Mouse (Mus musculus): Measurements from ENCODE around the gene Lrrc32.

Gene Lrrc32

GRCm38 (mm10) chr7:98488398-98489130 lies 519 bp upstream of the Lrrc32 start:
- no peak for DNase-seq (ENCODE audit: low spot score)

GRCm38 (mm10) chr7:98489623-98490084 lies 571 bp downstream of the Lrrc32 start:
- peak; percentile 81 for DNase-seq (ENCODE audit: low spot score)

GRCm38 (mm10) chr7:98490328-98490727 lies 1.2 kb downstream of the Lrrc32 start:
- no peak for DNase-seq (ENCODE audit: low spot score)

- DNase-seq (ENCODE audit: low spot score) = no peak
Measured at GRCm38 (mm10) chr7:98490911-98491310, 1.8 kb downstream of the Lrrc32 start.

GRCm38 (mm10) chr7:98491451-98492200 lies 2.5 kb downstream of the Lrrc32 start:
- no peak for DNase-seq (ENCODE audit: low spot score)

- no peak for DNase-seq (ENCODE audit: low spot score)
Measured at GRCm38 (mm10) chr7:98492331-98492730, 3.2 kb downstream of the Lrrc32 start.

GRCm38 (mm10) chr7:98493307-98493706 lies 4.2 kb downstream of the Lrrc32 start:
- no peak for DNase-seq (ENCODE audit: low spot score)

GRCm38 (mm10) chr7:98493901-98494480 lies 4.9 kb downstream of the Lrrc32 start:
- DNase-seq (ENCODE audit: low spot score) = no peak

- no peak for DNase-seq (ENCODE audit: low spot score)
Measured at GRCm38 (mm10) chr7:98495591-98495990, 6.5 kb downstream of the Lrrc32 start.

- no peak for DNase-seq (ENCODE audit: low spot score)
Measured at GRCm38 (mm10) chr7:98497451-98497850, 8.4 kb downstream of the Lrrc32 start.

- DNase-seq (ENCODE audit: low spot score) = no peak
Measured at GRCm38 (mm10) chr7:98498101-98498500, 9.0 kb downstream of the Lrrc32 start.

- no peak for DNase-seq (ENCODE audit: low spot score)
Measured at GRCm38 (mm10) chr7:98498656-98499560, 9.8 kb downstream of the Lrrc32 start.

- DNase-seq (ENCODE audit: low spot score) = no peak
Measured at GRCm38 (mm10) chr7:98499561-98500292, 10.6 kb downstream of the Lrrc32 start.

GRCm38 (mm10) chr7:98500470-98500869 lies 11.4 kb downstream of the Lrrc32 start:
- DNase-seq (ENCODE audit: low spot score) = peak; percentile 79

- no peak for DNase-seq (ENCODE audit: low spot score)
Measured at GRCm38 (mm10) chr7:98501078-98501477, 12.0 kb downstream of the Lrrc32 start.

GRCm38 (mm10) chr7:98502921-98503320 lies 13.8 kb downstream of the Lrrc32 start:
- DNase-seq (ENCODE audit: low spot score) = no peak

- peak; percentile 61 for DNase-seq (ENCODE audit: low spot score)
Measured at GRCm38 (mm10) chr7:98503951-98504647, 15.0 kb downstream of the Lrrc32 start.

- DNase-seq (ENCODE audit: low spot score) = peak; percentile 40
Measured at GRCm38 (mm10) chr7:98504726-98505314, 15.7 kb downstream of the Lrrc32 start.

- no peak for DNase-seq (ENCODE audit: low spot score)
Measured at GRCm38 (mm10) chr7:98505664-98506063, 16.6 kb downstream of the Lrrc32 start.
